Mouse (Mus musculus) liver, embryonic 14.5 days (tissue): ENCODE measurements around the gene Ctf1.

Source experiments
- CTCF ChIP-seq: IDR thresholded peaks from 2 replicates; pipeline ENCODE4 v1.5.1; 2016; ENCODE audit warnings: antibody characterized with exemption, low read depth, control low read depth
- EP300 ChIP-seq: IDR thresholded peaks from 2 replicates; pipeline ENCODE4 v1.6.1; 2016; ENCODE audit warnings: antibody characterized with exemption, low read depth

GRCm38 (mm10) chr7:127711456-127711855 is 1.1 kb upstream of the Ctf1 start:
- no peak for TF ChIP-seq CTCF
- no peak for TF ChIP-seq EP300
